Comparison of ENCODE assay signal across 8 mouse cellular contexts in genomic region chr5:34761934-34762611, GRCm38 (mm10). TPM values are rescaled to one million over a fixed set of nuclear protein-coding genes. Genes with fewer than 3 reads are reported as not detected.
DNase-seq lines count a peak whose midpoint lies in the region; ATAC-seq lines count a peak whose summit lies in the region.

No protein-coding gene starts in this region.

- DNase-seq in A20 (ENCODE audit: low read depth, low spot score): peak; percentile 49
- DNase-seq in adipocyte (ENCODE audit: low spot score): peak; percentile 42
- peak; percentile 17 for DNase-seq in embryo, embryonic 11.5 days (ENCODE audit: low read depth, low spot score)
- peak; percentile 23 to 33 for DNase-seq in gastrocnemius, postnatal 4 days (ENCODE audit: low spot score in 2 of 2)
- peak; percentile 33 for DNase-seq in kidney, adult 18-20 months
- DNase-seq in limb, embryonic 11.5 days (ENCODE audit: low spot score): no peak
- DNase-seq in telencephalon, adult 2 months (ENCODE audit: low read depth, low spot score): peak; percentile 33

- WGBS in limb, embryonic 11.5 days: 1% methylated on average over 44 of the region's 54 CpGs
- WGBS in midbrain, embryonic 12.5 days: 2% methylated on average over 37 of the region's 54 CpGs

- H3K4me1 ChIP-seq in limb, embryonic 11.5 days (ENCODE audit: control insufficient read depth, insufficient read depth, low read length): no peaks in the 10 kb centered on the region
- peaks cover 13% of the 10 kb centered on the region for H3K4me1 ChIP-seq in midbrain, embryonic 12.5 days

- H3K4me3 ChIP-seq in limb, embryonic 11.5 days (ENCODE audit: low read depth, low read length): peak overlapping the region; percentile 84
- peak overlapping the region; percentile 89 for H3K4me3 ChIP-seq in midbrain, embryonic 12.5 days

- H3K27me3 ChIP-seq in limb, embryonic 11.5 days (ENCODE audit: control insufficient read depth, insufficient read depth, low read length): no peaks in the 10 kb centered on the region
- no peaks in the 10 kb centered on the region for H3K27me3 ChIP-seq in midbrain, embryonic 12.5 days

- H3K9ac ChIP-seq in limb, embryonic 11.5 days (ENCODE audit: low read length): peak overlapping the region; percentile 89
- peak overlapping the region; percentile 96 for H3K9ac ChIP-seq in midbrain, embryonic 12.5 days (replicated peaks)

- no peaks in the 10 kb centered on the region for H3K9me3 ChIP-seq in limb, embryonic 11.5 days (ENCODE audit: control insufficient read depth, low read length)
- H3K9me3 ChIP-seq in midbrain, embryonic 12.5 days: no peaks in the 10 kb centered on the region

- H3K36me3 ChIP-seq in limb, embryonic 11.5 days (ENCODE audit: control insufficient read depth, insufficient read depth, low read length): no peaks in the 10 kb centered on the region
- H3K36me3 ChIP-seq in midbrain, embryonic 12.5 days: no peaks in the 10 kb centered on the region

- H3K4me2 ChIP-seq in limb, embryonic 11.5 days (ENCODE audit: low read depth, severe bottlenecking): peak overlapping the region; percentile 86
- H3K4me2 ChIP-seq in midbrain, embryonic 12.5 days (replicated peaks): peak overlapping the region; percentile 95

- peak; percentile 60; the same call in 1 of the 2 replicates for ATAC-seq in limb, embryonic 11.5 days (ENCODE audit: insufficient number of reproducible peaks, low FRiP score, low TSS enrichment, low read depth)
- peak; percentile 66 for ATAC-seq in midbrain, embryonic 12.5 days (ENCODE audit: low FRiP score, low read depth)

- H3K27ac ChIP-seq in limb, embryonic 11.5 days (replicated peaks; ENCODE audit: low read depth, low read length): peak overlapping the region; percentile 76
- H3K27ac ChIP-seq in midbrain, embryonic 12.5 days (replicated peaks): peak overlapping the region; percentile 94

RNA-seq across cellular contexts. Expression of gene Htt, which starts 0.5 kb away (rescaled TPM):
- total RNA-seq in gastrocnemius, postnatal 4 days (2021): 10 to 100 TPM; 19.5 to 20.1 TPM
- 15.0 and 16.4 TPM in 2 replicates for polyA plus RNA-seq in limb, embryonic 11.5 days (2014; fragmentation: Nextera tagmentation; extraction: Ambion mirVana)
- 21.2 and 22.2 TPM in 2 replicates for polyA plus RNA-seq in midbrain, embryonic 12.5 days (2016; fragmentation: Nextera tagmentation; extraction: Ambion mirVana)
